Mouse (Mus musculus) brain, embryonic 14.5 days (tissue): Measurements from ENCODE around the gene Il6ra.

ENCODE experiments used
- CTCF ChIP-seq: fragments of 200-500 bp; IDR thresholded peaks from 2 replicates; pipeline ENCODE4 v1.5.1; 2012; ENCODE audit warnings: inconsistent platforms, mild to moderate bottlenecking, moderate library complexity, borderline replicate concordance; ENCODE audit not compliant: insufficient read depth, insufficient read length; ENCODE audit errors: extremely low read depth
- POLR2A ChIP-seq: fragments of 200-500 bp; IDR thresholded peaks from 2 replicates; pipeline ENCODE4 v1.6.1; 2012; ENCODE audit warnings: mild to moderate bottlenecking, inconsistent platforms, borderline replicate concordance; ENCODE audit not compliant: poor library complexity, insufficient read depth, insufficient read length, severe bottlenecking; ENCODE audit errors: extremely low read depth

GRCm38 (mm10) chr3:89857353-89857752 lies 55.6 kb downstream of the Il6ra start:
- TF ChIP-seq POLR2A (no peak), CTCF (peak; percentile 46; the same call in 1 of the 2 replicates)
